Mouse (Mus musculus) forebrain, postnatal 0 days (tissue): ENCODE results near the gene Acsl1. TPM values are rescaled to one million over a fixed set of nuclear protein-coding genes. Genes with fewer than 3 reads are reported as not detected.

Experiments
- ATAC-seq: fragments of 200-750 bp; cut with Nextera tagmentation; 2 replicates; pipeline ENCODE4 v1.8.0; 2017; ENCODE audit warnings: mild to moderate bottlenecking, moderate library complexity
- DNase-seq: peaks from one replicate; pipeline ENCODE4 v3.0.0-alpha.2; 2015
- H3K27ac ChIP-seq: fragments of 300-500 bp; sonication (generic); 2 replicates; pipeline ENCODE4 v1.5.1; 2014; ENCODE audit warnings: low read depth, mild to moderate bottlenecking, antibody characterized with exemption, low read length, moderate library complexity, mixed read lengths
- H3K27me3 ChIP-seq: fragments of 300-500 bp; sonication (generic); 2 replicates; pipeline ENCODE4 v1.6.1; 2014; ENCODE audit warnings: mild to moderate bottlenecking, low read length, mixed read lengths; ENCODE audit not compliant: insufficient read depth
- H3K36me3 ChIP-seq: fragments of 300-500 bp; sonication (generic); 2 replicates; pipeline ENCODE4 v1.6.1; 2014; ENCODE audit warnings: mild to moderate bottlenecking, moderate library complexity; ENCODE audit not compliant: insufficient read depth
- H3K4me1 ChIP-seq: fragments of 300-500 bp; sonication (generic); 2 replicates; pipeline ENCODE4 v1.6.1; 2014; ENCODE audit warnings: antibody characterized with exemption; ENCODE audit not compliant: insufficient read depth
- H3K4me2 ChIP-seq: fragments of 300-500 bp; sonication (generic); 2 replicates; pipeline ENCODE4 v1.6.1; 2014; ENCODE audit warnings: low read depth, mild to moderate bottlenecking, moderate library complexity
- H3K4me3 ChIP-seq: fragments of 300-500 bp; sonication (generic); 2 replicates; pipeline ENCODE4 v1.5.1; 2014; ENCODE audit warnings: low read depth, low read length, mixed read lengths
- H3K9ac ChIP-seq: fragments of 300-500 bp; sonication (generic); 2 replicates; pipeline ENCODE4 v1.6.1; 2014; ENCODE audit warnings: mild to moderate bottlenecking
- H3K9me3 ChIP-seq: fragments of 300-500 bp; sonication (generic); 2 replicates; pipeline ENCODE4 v1.6.1; 2016; ENCODE audit warnings: low read length
- CTCF ChIP-seq: sonication (generic); IDR thresholded peaks from 2 replicates; pipeline ENCODE4 v1.5.1; 2016; ENCODE audit warnings: antibody characterized with exemption, control low read depth, low read depth
- WGBS: fragments of 180-500 bp; shearing (Covaris S2); extraction: QIAGEN DNeasy Blood & Tissue Kit; methylation state at CpG from one replicate; pipeline ENCODE4 v1.1.7; 2014; 5-methylcytosine and 5-hydroxymethylcytosine counted together
- polyA plus RNA-seq: library from polyadenylated mRNA; unstranded; fragments of >200 nt; fragmentation: Nextera tagmentation; extraction: Ambion mirVana; gene quantifications from 2 replicates; pipeline ENCODE4 v1.2.1, GENCODE M21; 2015
- total RNA-seq: library from RNA; depleted of rRNA; stranded (reverse); fragments of >200 nt; gene quantifications from 2 replicates; pipeline ENCODE4 v1.2.3, GENCODE M21; 2014

The Acsl1 gene
- total and polyA plus RNA-seq, 2 experiments from 2014 or later: 26.2 to 44.2 TPM

DNA sequence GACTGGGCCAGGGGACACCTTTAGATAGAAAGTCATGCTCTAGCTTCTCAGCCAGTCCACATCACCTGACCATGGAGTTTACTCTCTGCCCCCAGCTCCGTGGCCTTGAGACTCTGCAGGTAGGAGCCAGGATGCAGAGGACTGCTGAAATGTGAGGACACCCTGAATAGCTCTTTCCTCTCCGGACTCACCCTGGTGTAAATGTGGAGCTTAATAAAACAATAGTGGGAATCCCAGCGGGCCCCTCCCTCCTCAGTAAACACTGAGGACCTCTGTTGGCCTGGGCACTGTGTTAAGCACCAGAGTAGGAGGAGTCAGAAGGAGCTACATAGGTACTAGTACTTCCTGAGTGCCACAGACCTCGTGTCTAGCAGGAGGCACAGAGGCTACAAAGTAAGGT lies 13.2 kb downstream of the Acsl1 start:
- Histone ChIP-seq H3K9me3 (no peaks in the 10 kb centered on the region), H3K27ac (no peak overlapping the region), H3K4me3 (no peak overlapping the region), H3K27me3 (no peaks in the 10 kb centered on the region), H3K9ac (no peak overlapping the region), H3K4me1 (no peaks in the 10 kb centered on the region), H3K4me2 (no peak overlapping the region), H3K36me3 (no peaks in the 10 kb centered on the region)
- ATAC-seq: no peak
- TF ChIP-seq CTCF: no peak
- no peak for DNase-seq
- 45% methylated on average over 4 of the region's 4 CpGs for WGBS

- H3K36me3 ChIP-seq: no peaks in the 10 kb centered on the region
- H3K4me2 ChIP-seq: no peak overlapping the region
- ATAC-seq: no peak
- no peak for DNase-seq
- no peak overlapping the region for H3K9ac ChIP-seq
- H3K4me1 ChIP-seq: no peaks in the 10 kb centered on the region
- H3K9me3 ChIP-seq: no peaks in the 10 kb centered on the region
- H3K27ac ChIP-seq: no peak overlapping the region
- no peak for TF ChIP-seq CTCF
- H3K4me3 ChIP-seq: no peak overlapping the region
- no peaks in the 10 kb centered on the region for H3K27me3 ChIP-seq
- 93% methylated on average over 8 of the region's 8 CpGs for WGBS
Measured at GRCm38 (mm10) chr8:46484931-46485463, 14.2 kb downstream of the Acsl1 start.

DNA sequence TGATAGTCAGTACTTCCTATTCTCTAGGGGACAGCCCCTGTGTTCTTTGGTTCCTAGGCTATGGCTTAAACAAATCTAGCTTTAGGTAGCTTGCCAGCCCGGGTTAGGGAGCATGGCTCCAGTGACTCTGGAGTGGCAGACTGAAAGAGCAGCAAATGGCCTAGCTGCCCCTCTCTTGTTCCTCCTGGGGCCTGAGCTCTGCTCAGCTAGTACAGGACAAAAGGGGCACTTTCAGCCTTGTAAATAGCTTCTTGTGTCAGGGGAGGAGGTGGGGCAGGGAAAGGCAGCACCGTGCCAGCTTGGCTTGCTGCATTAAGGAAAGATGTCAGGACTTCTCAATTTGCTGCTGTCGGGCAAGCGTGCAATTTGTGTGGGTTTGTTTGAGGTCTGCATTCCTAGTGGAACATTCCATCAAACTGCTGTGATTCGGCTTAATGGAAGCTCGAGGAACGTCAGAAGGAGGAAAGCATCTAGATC lies 17.3 kb downstream of the Acsl1 start:
- no peak overlapping the region for H3K9ac ChIP-seq
- WGBS: 13% methylated on average over 7 of the region's 7 CpGs
- H3K27ac ChIP-seq: no peak overlapping the region
- ATAC-seq: peak; percentile 85
- no peak for TF ChIP-seq CTCF
- no peaks in the 10 kb centered on the region for H3K36me3 ChIP-seq
- H3K9me3 ChIP-seq: no peaks in the 10 kb centered on the region
- H3K4me3 ChIP-seq: no peak overlapping the region
- no peak overlapping the region for H3K4me2 ChIP-seq
- no peaks in the 10 kb centered on the region for H3K4me1 ChIP-seq
- peak; percentile 35 for DNase-seq
- H3K27me3 ChIP-seq: no peaks in the 10 kb centered on the region

DNA sequence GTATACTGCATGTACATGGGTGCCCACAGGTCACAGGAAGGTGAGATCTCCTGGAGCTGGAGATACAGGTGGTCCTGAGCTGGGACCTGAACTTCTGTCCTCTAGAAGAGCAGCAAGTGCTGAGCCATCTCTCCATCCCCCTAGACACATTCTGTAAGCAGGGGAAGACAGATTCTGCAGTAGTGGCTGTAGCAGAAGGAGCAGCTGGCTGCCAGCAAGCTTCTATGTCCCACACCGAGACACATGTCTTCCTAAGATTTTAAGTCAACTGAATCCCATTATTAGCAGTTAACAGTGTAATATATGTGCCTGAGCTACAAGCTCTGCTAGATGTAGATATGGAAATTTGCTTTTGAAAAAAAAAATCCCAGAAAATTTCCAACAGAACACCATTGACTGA lies 18.4 kb downstream of the Acsl1 start:
- no peak for TF ChIP-seq CTCF
- H3K9me3 ChIP-seq: no peaks in the 10 kb centered on the region
- ATAC-seq: no peak

DNA sequence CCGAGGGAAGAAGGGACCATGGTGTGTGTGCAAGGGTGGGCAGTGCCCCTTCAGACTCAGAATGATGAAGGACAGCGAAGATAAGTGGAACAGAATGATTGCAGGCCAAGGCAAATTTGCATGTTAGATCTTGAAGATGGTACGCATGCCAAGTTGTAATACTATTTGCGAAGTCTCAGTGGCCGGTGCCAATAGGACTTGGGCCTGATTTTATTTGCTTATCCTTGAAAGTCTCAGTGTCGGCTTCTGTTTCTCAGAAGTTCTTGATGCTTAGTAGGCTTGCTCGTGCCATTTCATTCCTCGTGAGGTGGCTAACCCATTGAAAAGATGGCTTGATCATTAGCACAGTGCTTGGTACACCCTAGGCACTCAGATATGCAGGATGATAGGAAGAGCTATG lies 19.4 kb downstream of the Acsl1 start:
- 79% methylated on average over 8 of the region's 8 CpGs for WGBS
- ATAC-seq: no peak

More for the DNA sequence above, 18.4 kb downstream of the Acsl1 start:
- no peak overlapping the region for H3K4me3 ChIP-seq
- no peaks in the 10 kb centered on the region for H3K27me3 ChIP-seq
- WGBS: 71% methylated on average over 1 of the region's 1 CpGs
- H3K9ac ChIP-seq: no peak overlapping the region
- no peak overlapping the region for H3K4me2 ChIP-seq
- no peak for DNase-seq
- H3K27ac ChIP-seq: no peak overlapping the region
- no peaks in the 10 kb centered on the region for H3K36me3 ChIP-seq
- H3K4me1 ChIP-seq: no peaks in the 10 kb centered on the region

GRCm38 (mm10) chr8:46490821-46491220 lies 20.0 kb downstream of the Acsl1 start:
- Histone ChIP-seq H3K4me3 (no peak overlapping the region), H3K27me3 (no peaks in the 10 kb centered on the region), H3K36me3 (no peaks in the 10 kb centered on the region), H3K27ac (no peak overlapping the region), H3K9ac (no peak overlapping the region), H3K9me3 (no peaks in the 10 kb centered on the region), H3K4me1 (no peaks in the 10 kb centered on the region), H3K4me2 (no peak overlapping the region)
- DNase-seq (no peak), ATAC-seq (no peak)
- 87% methylated on average over 6 of the region's 6 CpGs for WGBS
- no peak for TF ChIP-seq CTCF

More for the DNA sequence above, 19.4 kb downstream of the Acsl1 start:
- H3K36me3 ChIP-seq: no peaks in the 10 kb centered on the region
- no peaks in the 10 kb centered on the region for H3K27me3 ChIP-seq
- no peaks in the 10 kb centered on the region for H3K4me1 ChIP-seq
- no peak overlapping the region for H3K27ac ChIP-seq
- no peak overlapping the region for H3K4me2 ChIP-seq
- DNase-seq: no peak
- no peaks in the 10 kb centered on the region for H3K9me3 ChIP-seq
- no peak for TF ChIP-seq CTCF
- no peak overlapping the region for H3K9ac ChIP-seq
- no peak overlapping the region for H3K4me3 ChIP-seq

DNA sequence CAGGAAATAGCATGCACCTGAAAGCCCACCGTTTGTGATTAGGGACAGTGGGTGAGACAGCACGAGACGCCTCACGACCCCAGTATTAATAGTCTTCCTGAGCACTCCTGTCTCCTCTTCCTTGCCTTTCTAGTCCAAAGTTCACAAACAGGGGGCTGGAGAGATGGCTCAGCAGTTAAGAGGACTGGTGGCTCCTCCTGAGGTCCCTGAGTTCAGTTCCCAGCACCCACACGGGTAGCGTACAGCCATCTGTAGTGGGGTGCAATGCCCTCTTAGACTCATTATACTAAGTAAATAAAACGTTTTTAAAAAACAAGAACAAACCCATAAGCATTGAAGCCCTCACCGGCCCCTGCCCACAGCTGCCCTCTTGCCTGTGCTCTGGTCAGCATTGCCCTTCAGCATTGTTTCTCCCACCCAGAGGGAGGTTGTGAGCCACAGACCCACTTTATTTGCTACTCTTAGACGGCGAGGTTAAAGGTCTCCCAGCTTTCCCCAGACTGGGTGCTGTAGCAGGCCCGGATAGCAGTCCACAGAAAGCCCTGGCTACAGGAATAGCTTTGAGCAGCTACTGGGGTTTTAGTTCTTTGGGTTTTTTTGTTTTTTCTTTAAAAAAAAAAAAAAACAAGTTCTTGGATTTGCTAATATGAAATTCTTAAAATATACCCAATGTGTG lies 22.8 kb downstream of the Acsl1 start:
- ATAC-seq (no peak), DNase-seq (no peak)
- no peaks in the 10 kb centered on the region for H3K4me1 ChIP-seq
- 85% methylated on average over 11 of the region's 11 CpGs for WGBS
- no peak overlapping the region for H3K4me2 ChIP-seq
- H3K36me3 ChIP-seq: no peaks in the 10 kb centered on the region; the same call in 1 of the 2 replicates
- no peak for TF ChIP-seq CTCF
- no peak overlapping the region for H3K9ac ChIP-seq
- H3K4me3 ChIP-seq: no peak overlapping the region
- no peaks in the 10 kb centered on the region for H3K27me3 ChIP-seq
- H3K9me3 ChIP-seq: no peaks in the 10 kb centered on the region
- no peak overlapping the region for H3K27ac ChIP-seq
